Comparison of ENCODE assay signal across 8 mouse cellular contexts in genomic region chr9:120733681-120734465, GRCm38 (mm10).
A peak's percentile ranks its signal among the peaks of the same experiment; 100 is the strongest.
DNase-seq lines count a peak whose midpoint lies in the region; ATAC-seq lines count a peak whose summit lies in the region.

No protein-coding gene starts in this region.

- WGBS in limb, embryonic 12.5 days, result 36% methylated on average over 11 of the region's 11 CpGs
- WGBS in neural tube, embryonic 12.5 days, result 40% methylated on average over 11 of the region's 11 CpGs

- H3K9me3 ChIP-seq in limb, embryonic 12.5 days, result 0 out of 2 replicates have a peak, but pooled peaks cover 7% of the 10 kb centered on the region
- H3K9me3 ChIP-seq in neural tube, embryonic 12.5 days, result no peaks in the 10 kb centered on the region

- no peak overlapping the region for H3K4me3 ChIP-seq in limb, embryonic 12.5 days (replicated peaks)
- H3K4me3 ChIP-seq in neural tube, embryonic 12.5 days, result no peak overlapping the region

- H3K9ac ChIP-seq in limb, embryonic 12.5 days (replicated peaks), result 0 out of 2 replicates have a peak overlapping the region, but pooled peaks have one; percentile 5
- no peak overlapping the region for H3K9ac ChIP-seq in neural tube, embryonic 12.5 days

- peak; percentile 27; the same call in 1 of the 2 replicates for ATAC-seq in limb, embryonic 12.5 days (ENCODE audit: insufficient number of reproducible peaks, insufficient read depth, low FRiP score, low TSS enrichment, low read depth)
- ATAC-seq in neural tube, embryonic 12.5 days (ENCODE audit: low FRiP score, low read depth), result peak; percentile 66

- peak overlapping the region; percentile 74 for H3K27ac ChIP-seq in limb, embryonic 12.5 days
- H3K27ac ChIP-seq in neural tube, embryonic 12.5 days, result no peak overlapping the region

- H3K4me2 ChIP-seq in limb, embryonic 12.5 days, result no peak overlapping the region
- H3K4me2 ChIP-seq in neural tube, embryonic 12.5 days (replicated peaks), result no peak overlapping the region

- peaks cover 53% of the 10 kb centered on the region for H3K4me1 ChIP-seq in limb, embryonic 12.5 days (replicated peaks)
- peaks cover 42% of the 10 kb centered on the region for H3K4me1 ChIP-seq in neural tube, embryonic 12.5 days

- peak; percentile 30 to 50 for DNase-seq in layer of hippocampus, postnatal 10 days (ENCODE audit: low spot score in 2 of 2)
- no peak for DNase-seq in layer of hippocampus, adult 9-10 months (ENCODE audit: low spot score)
- DNase-seq in embryo, embryonic 10.5 days (ENCODE audit: low spot score), result peak; percentile 66
- DNase-seq in heart, postnatal 4 days, result peak; percentile 54
- DNase-seq in layer of hippocampus, adult 18-20 months (ENCODE audit: low spot score in 2 of 2), result no peak
- no peak for DNase-seq in layer of hippocampus, adult 8-10 months (ENCODE audit: low spot score in 2 of 2)

- H3K27me3 ChIP-seq in limb, embryonic 12.5 days, result no peaks in the 10 kb centered on the region
- no peaks in the 10 kb centered on the region for H3K27me3 ChIP-seq in neural tube, embryonic 12.5 days (replicated peaks)

- H3K36me3 ChIP-seq in limb, embryonic 12.5 days, result no peaks in the 10 kb centered on the region
- no peaks in the 10 kb centered on the region for H3K36me3 ChIP-seq in neural tube, embryonic 12.5 days

Comparison
In these comparisons a context has a peak if more than half of its experiments do, and no peak if none do; other contexts are left out.
1. DNase-seq: peak in layer of hippocampus, postnatal 10 days (2 of 2), embryo, embryonic 10.5 days (single experiment) and heart, postnatal 4 days (single experiment); none in layer of hippocampus, adult 9-10 months (single experiment), layer of hippocampus, adult 18-20 months (0 of 2) and layer of hippocampus, adult 8-10 months (0 of 2).